Mouse (Mus musculus): ENCODE measurements around the gene Trappc5. TPM values are rescaled to one million over a fixed set of nuclear protein-coding genes. Genes with fewer than 3 reads are reported as not detected.
A peak's percentile ranks its signal among the peaks of the same experiment; 100 is the strongest.

Gene Trappc5
- total and polyA plus RNA-seq, 3 experiments, result 43.0 to 48.6 TPM; not detected in 1

DNA sequence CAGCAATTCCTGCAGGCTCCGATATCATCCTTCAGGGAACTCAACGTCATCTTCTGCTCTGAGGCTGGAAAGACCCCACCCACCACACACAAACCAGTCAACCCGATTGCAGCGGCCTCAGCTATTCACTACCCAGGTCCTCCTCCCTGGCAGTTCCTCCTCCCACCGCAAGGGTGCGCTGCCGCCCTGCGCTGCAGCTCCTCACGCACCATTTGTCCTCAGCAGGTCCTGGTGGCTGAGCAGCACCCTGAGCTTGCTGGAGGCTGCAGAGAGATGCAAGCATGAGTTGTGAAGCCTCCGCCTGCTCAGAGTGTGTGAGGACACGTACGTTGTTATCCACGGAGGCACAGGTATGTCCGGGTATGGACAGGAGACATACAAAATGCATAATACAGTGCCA is 42.5 kb downstream of the Trappc5 start:
- H3K27me3 ChIP-seq (ENCODE audit: control insufficient read depth in 1 of 2, insufficient read depth in 2 of 2, low read length in 2 of 2), result no peaks in the 10 kb centered on the region
- H3K4me3 ChIP-seq (ENCODE audit: control insufficient read depth in 1 of 2, insufficient read depth in 1 of 2, low read depth in 2 of 2, low read length in 2 of 2), result no peak overlapping the region
- H3K36me3 ChIP-seq (ENCODE audit: control insufficient read depth in 1 of 2, insufficient read depth in 2 of 2, low read length in 2 of 2), result no peaks in the 10 kb centered on the region
- no peak overlapping the region for H3K27ac ChIP-seq (ENCODE audit: control insufficient read depth, low read depth, low read length)
- no peaks in the 10 kb centered on the region for H3K79me2 ChIP-seq (ENCODE audit: control insufficient read depth, insufficient read depth, low read length, poor library complexity)
- no peaks in the 10 kb centered on the region for H3K9me3 ChIP-seq (replicated peaks; ENCODE audit: insufficient read depth, low read length)
- no peak for TF ChIP-seq MEF2A (IDR thresholded peaks at IDR 0.05; ENCODE audit: extremely low read depth, insufficient replicate concordance, low read depth, low read length, poor library complexity, severe bottlenecking)
- no peak for TF ChIP-seq MAX (IDR thresholded peaks at IDR 0.05; ENCODE audit: low read length)
- peak; percentile 92 to 99 (median 99) for TF ChIP-seq CTCF (IDR thresholded peaks at IDR 0.05 in 2 of 3, conservative IDR thresholded peaks at IDR 0.05 in 1 of 3; ENCODE audit: control insufficient read depth in 1 of 3, insufficient read depth in 1 of 3, low read depth in 2 of 3, low read length in 3 of 3, poor library complexity in 1 of 3, severe bottlenecking in 1 of 3)
- peak; percentile 26; the same call in 1 of the 2 replicates for TF ChIP-seq NRF1 (IDR thresholded peaks at IDR 0.05; ENCODE audit: insufficient read depth, low read depth, low read length, poor library complexity, severe bottlenecking)
- peak; percentile 54 for TF ChIP-seq ZC3H11A (IDR thresholded peaks at IDR 0.05; ENCODE audit: low read depth, low read length)
- peak; percentile 92 for TF ChIP-seq RAD21 (IDR thresholded peaks at IDR 0.05; ENCODE audit: low read depth, low read length)
- no peak for TF ChIP-seq HCFC1 (IDR thresholded peaks at IDR 0.05; ENCODE audit: low read depth, low read length)
- peak; percentile 76 for TF ChIP-seq SMC3 (IDR thresholded peaks at IDR 0.05; ENCODE audit: low read depth, low read length)
- H3K9ac ChIP-seq (ENCODE audit: control insufficient read depth, low read depth, low read length, poor library complexity, severe bottlenecking), result no peak overlapping the region
- peak; percentile 78 for DNase-seq (ENCODE audit: low read depth, low spot score)
- H3K4me1 ChIP-seq (ENCODE audit: control insufficient read depth in 1 of 2, insufficient read depth in 2 of 2, low read length in 2 of 2), result no peaks in the 10 kb centered on the region

DNA sequence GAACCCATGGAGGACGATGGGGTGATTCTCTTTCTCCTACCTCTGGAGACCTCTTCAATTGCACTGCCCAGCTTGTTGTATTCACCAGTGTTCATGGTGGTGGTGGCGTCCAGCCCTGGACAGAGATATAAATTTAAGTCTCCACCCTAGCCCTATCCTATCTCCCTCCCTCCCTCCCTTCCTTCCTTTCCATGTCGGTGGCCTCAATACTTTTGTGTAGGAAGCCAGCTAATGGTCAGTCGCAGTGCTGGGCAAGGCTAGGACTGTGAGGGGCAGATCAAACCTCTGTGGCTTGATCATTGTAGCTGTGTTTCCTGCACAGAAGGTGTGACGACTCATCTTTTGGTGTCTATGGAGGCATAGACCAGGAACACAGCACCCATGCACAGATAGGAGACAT is 44.5 kb downstream of the Trappc5 start, which contains the start of gene Clec4g:
Clec4g (minus strand) TSS at position 101 of the 400 bp plus-strand sequence.
- Histone ChIP-seq H3K4me3 (ENCODE audit: control insufficient read depth in 1 of 2, insufficient read depth in 1 of 2, low read depth in 2 of 2, low read length in 2 of 2) (no peak within 1 kb of the TSS), H3K27ac (ENCODE audit: control insufficient read depth, low read depth, low read length) (no peak within 1 kb of the TSS), H3K27me3 (ENCODE audit: control insufficient read depth in 1 of 2, insufficient read depth in 2 of 2, low read length in 2 of 2) (no peaks in the 10 kb centered on the region)

DNA sequence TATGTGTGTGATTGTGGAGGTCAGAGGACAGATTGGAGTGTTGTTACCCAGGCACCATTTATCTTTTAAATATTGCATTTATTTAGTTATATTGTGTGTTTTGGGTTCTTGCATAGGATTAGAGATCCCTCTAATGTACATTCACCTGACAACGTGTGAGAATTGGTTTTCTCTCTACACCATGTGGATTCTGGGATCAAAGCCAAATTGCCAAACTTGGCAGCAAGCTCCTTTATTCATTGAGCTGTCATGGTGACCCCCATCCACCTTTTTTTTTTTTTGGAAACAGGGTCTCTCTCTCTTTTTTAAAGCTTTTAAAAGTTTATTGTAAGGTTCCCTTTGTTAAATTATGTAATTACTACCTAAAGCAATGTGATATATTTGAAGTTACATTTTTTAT is 44.9 kb downstream of the Trappc5 start:
- DNase-seq (ENCODE audit: low read depth, low spot score), result no peak
- H3K27me3 ChIP-seq (ENCODE audit: control insufficient read depth in 1 of 2, insufficient read depth in 2 of 2, low read length in 2 of 2), result no peaks in the 10 kb centered on the region
- no peaks in the 10 kb centered on the region for H3K9me3 ChIP-seq (replicated peaks; ENCODE audit: insufficient read depth, low read length)
- TF ChIP-seq EP300 (IDR thresholded peaks at IDR 0.05; ENCODE audit: low read depth in 1 of 2, low read length in 2 of 2) (no peak), CTCF (IDR thresholded peaks at IDR 0.05 in 2 of 3, conservative IDR thresholded peaks at IDR 0.05 in 1 of 3; ENCODE audit: control insufficient read depth in 1 of 3, insufficient read depth in 1 of 3, low read depth in 2 of 3, low read length in 3 of 3, poor library complexity in 1 of 3, severe bottlenecking in 1 of 3) (no peak), ZKSCAN1 (IDR thresholded peaks at IDR 0.05; ENCODE audit: low read depth, low read length) (no peak), MEF2A (IDR thresholded peaks at IDR 0.05; ENCODE audit: extremely low read depth, insufficient replicate concordance, low read depth, low read length, poor library complexity, severe bottlenecking) (no peak), MAX (IDR thresholded peaks at IDR 0.05; ENCODE audit: low read length) (no peak), GATA1 (IDR thresholded peaks at IDR 0.05; ENCODE audit: low read depth, low read length) (no peak), POLR2A (IDR thresholded peaks at IDR 0.05; ENCODE audit: control insufficient read depth in 1 of 2, insufficient read depth in 1 of 2, low read depth in 1 of 2, low read length in 2 of 2, poor library complexity in 1 of 2) (no peak)
- H3K79me2 ChIP-seq (ENCODE audit: control insufficient read depth, insufficient read depth, low read length, poor library complexity), result no peaks in the 10 kb centered on the region
- H3K4me3 ChIP-seq (ENCODE audit: control insufficient read depth in 1 of 2, insufficient read depth in 1 of 2, low read depth in 2 of 2, low read length in 2 of 2), result no peak overlapping the region
- no peaks in the 10 kb centered on the region for H3K36me3 ChIP-seq (ENCODE audit: control insufficient read depth in 1 of 2, insufficient read depth in 2 of 2, low read length in 2 of 2)
- H3K9ac ChIP-seq (ENCODE audit: control insufficient read depth, low read depth, low read length, poor library complexity, severe bottlenecking), result no peak overlapping the region
- no peaks in the 10 kb centered on the region for H3K4me1 ChIP-seq (ENCODE audit: control insufficient read depth in 1 of 2, insufficient read depth in 2 of 2, low read length in 2 of 2)
- H3K27ac ChIP-seq (ENCODE audit: control insufficient read depth, low read depth, low read length), result no peak overlapping the region

More for the DNA sequence above, 44.5 kb downstream of the Trappc5 start, which contains the start of gene Clec4g:
- Histone ChIP-seq H3K36me3 (ENCODE audit: control insufficient read depth in 1 of 2, insufficient read depth in 2 of 2, low read length in 2 of 2) (no peaks in the 10 kb centered on the region), H3K9me3 (replicated peaks; ENCODE audit: insufficient read depth, low read length) (no peaks in the 10 kb centered on the region), H3K79me2 (ENCODE audit: control insufficient read depth, insufficient read depth, low read length, poor library complexity) (no peaks in the 10 kb centered on the region), H3K9ac (ENCODE audit: control insufficient read depth, low read depth, low read length, poor library complexity, severe bottlenecking) (no peak within 1 kb of the TSS), H3K4me1 (ENCODE audit: control insufficient read depth in 1 of 2, insufficient read depth in 2 of 2, low read length in 2 of 2) (no peaks in the 10 kb centered on the region)
- TF ChIP-seq POLR2AphosphoS2 (IDR thresholded peaks at IDR 0.05; ENCODE audit: low read length) (no peak), SIN3A (IDR thresholded peaks at IDR 0.05; ENCODE audit: low read length) (no peak), CHD1 (IDR thresholded peaks at IDR 0.05; ENCODE audit: low read depth, low read length) (no peak), ZKSCAN1 (IDR thresholded peaks at IDR 0.05; ENCODE audit: low read depth, low read length) (no peak), SMC3 (IDR thresholded peaks at IDR 0.05; ENCODE audit: low read depth, low read length) (no peak), KAT2A (conservative IDR thresholded peaks at IDR 0.05; ENCODE audit: low read depth, low read length) (no peak), TCF12 (IDR thresholded peaks at IDR 0.05; ENCODE audit: low read depth, low read length) (no peak), MYC (IDR thresholded peaks at IDR 0.05; ENCODE audit: low read depth, low read length) (no peak), POLR2AphosphoS5 (IDR thresholded peaks at IDR 0.05; ENCODE audit: borderline replicate concordance, low read depth, low read length) (no peak), TBP (IDR thresholded peaks at IDR 0.05; ENCODE audit: low read depth, low read length) (no peak), POLR2A (IDR thresholded peaks at IDR 0.05; ENCODE audit: control insufficient read depth in 1 of 2, insufficient read depth in 1 of 2, low read depth in 1 of 2, low read length in 2 of 2, poor library complexity in 1 of 2) (no peak), JUND (IDR thresholded peaks at IDR 0.05; ENCODE audit: low read depth, low read length) (no peak)
- DNase-seq (ENCODE audit: low read depth, low spot score), result no peak

Measured in MEL (cell line).